Mouse (Mus musculus) embryonic facial prominence, embryonic 12.5 days (tissue): Measurements from ENCODE around the gene Ccdc88c. TPM values are rescaled to one million over a fixed set of nuclear protein-coding genes. Genes with fewer than 3 reads are reported as not detected.

Experiments used
- ATAC-seq: fragments of 200-750 bp; cut with Nextera tagmentation; 2 replicates; pipeline ENCODE4 v1.8.0; 2017; ENCODE audit not compliant: insufficient number of reproducible peaks, insufficient read depth, low FRiP score, low TSS enrichment
- H3K27ac ChIP-seq: fragments of 300-500 bp; sonication (generic); 2 replicates; pipeline ENCODE4 v1.5.1; 2016; ENCODE audit warnings: mild to moderate bottlenecking
- H3K27me3 ChIP-seq: fragments of 300-500 bp; sonication (generic); 2 replicates; pipeline ENCODE4 v1.6.1; 2016; ENCODE audit warnings: mild to moderate bottlenecking, moderate library complexity
- H3K36me3 ChIP-seq: fragments of 300-500 bp; sonication (generic); 2 replicates; pipeline ENCODE4 v1.6.1; 2016; ENCODE audit warnings: mild to moderate bottlenecking
- H3K4me1 ChIP-seq: fragments of 300-500 bp; sonication (generic); 2 replicates; pipeline ENCODE4 v1.6.1; 2016
- H3K4me2 ChIP-seq: fragments of 300-500 bp; sonication (generic); replicated peaks from 2 replicates; pipeline ENCODE4 v1.6.1; 2016; ENCODE audit warnings: mild to moderate bottlenecking, moderate library complexity
- H3K4me3 ChIP-seq: fragments of 300-500 bp; sonication (generic); 2 replicates; pipeline ENCODE4 v1.5.1; 2016; ENCODE audit warnings: mild to moderate bottlenecking
- H3K9ac ChIP-seq: fragments of 300-500 bp; sonication (generic); 2 replicates; pipeline ENCODE4 v1.6.1; 2016; ENCODE audit warnings: mild to moderate bottlenecking, moderate library complexity
- H3K9me3 ChIP-seq: fragments of 300-500 bp; sonication (generic); 2 replicates; pipeline ENCODE4 v1.6.1; 2016; ENCODE audit warnings: mild to moderate bottlenecking, moderate library complexity
- WGBS: fragments of 180-500 bp; shearing (Covaris S2); methylation state at CpG from one replicate; pipeline ENCODE4 v1.1.7; 2016; 5-methylcytosine and 5-hydroxymethylcytosine counted together
- microRNA counts: library from miRNA; unstranded; fragments of <30 nt; microRNA quantifications from one replicate; lab custom pipeline; 2017
- microRNA-seq: library from miRNA; unstranded; fragments of <30 nt; microRNA quantifications from one replicate; pipeline ENCODE4, GENCODE M21; 2017
- polyA plus RNA-seq: library from polyadenylated mRNA; unstranded; fragments of >200 nt; fragmentation: Nextera tagmentation; extraction: Ambion mirVana; gene quantifications from 2 replicates; pipeline ENCODE4 v1.2.1, GENCODE M21; 2016

Ccdc88c gene
- polyA plus RNA-seq, 1 experiment from 2014 or later, result 6.7 TPM

DNA sequence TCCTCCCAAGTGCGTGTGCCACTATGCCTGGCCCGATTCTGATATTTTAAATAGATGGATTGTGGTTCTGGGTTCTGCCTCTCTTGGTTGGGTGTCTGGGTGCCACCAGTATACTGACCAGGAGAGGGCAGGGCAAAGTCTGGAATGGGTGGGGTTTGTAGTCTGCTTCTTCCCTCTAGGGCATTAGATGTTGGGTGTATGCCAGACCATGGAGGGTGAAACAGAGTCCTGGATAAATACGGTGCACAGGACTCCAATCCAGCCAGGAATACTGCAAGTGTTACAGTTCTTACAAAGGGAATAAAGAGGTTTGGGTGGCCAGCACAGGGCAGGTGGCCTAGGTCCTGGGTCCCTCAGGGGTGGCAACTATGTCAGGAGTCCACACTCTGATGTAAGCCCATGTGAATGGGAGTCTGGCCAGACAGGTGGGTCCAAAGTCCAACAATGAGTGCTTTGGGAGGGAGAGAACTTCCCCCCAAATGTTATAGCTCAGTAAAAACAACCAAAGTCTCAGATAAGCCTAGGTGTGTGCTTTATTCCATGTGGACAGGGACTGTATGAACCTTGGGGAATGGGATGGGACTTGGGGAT, 165.9 kb downstream of the Ccdc88c start:
- H3K27me3 ChIP-seq, result no peaks in the 10 kb centered on the region
- no peak overlapping the region for H3K4me2 ChIP-seq
- no peaks in the 10 kb centered on the region for H3K36me3 ChIP-seq
- WGBS, result 93% methylated on average over 3 of the region's 3 CpGs
- H3K4me1 ChIP-seq, result no peaks in the 10 kb centered on the region
- no peak overlapping the region for H3K4me3 ChIP-seq
- H3K9me3 ChIP-seq, result no peaks in the 10 kb centered on the region
- ATAC-seq, result no peak
- no peak overlapping the region for H3K9ac ChIP-seq
- no peak overlapping the region for H3K27ac ChIP-seq

DNA sequence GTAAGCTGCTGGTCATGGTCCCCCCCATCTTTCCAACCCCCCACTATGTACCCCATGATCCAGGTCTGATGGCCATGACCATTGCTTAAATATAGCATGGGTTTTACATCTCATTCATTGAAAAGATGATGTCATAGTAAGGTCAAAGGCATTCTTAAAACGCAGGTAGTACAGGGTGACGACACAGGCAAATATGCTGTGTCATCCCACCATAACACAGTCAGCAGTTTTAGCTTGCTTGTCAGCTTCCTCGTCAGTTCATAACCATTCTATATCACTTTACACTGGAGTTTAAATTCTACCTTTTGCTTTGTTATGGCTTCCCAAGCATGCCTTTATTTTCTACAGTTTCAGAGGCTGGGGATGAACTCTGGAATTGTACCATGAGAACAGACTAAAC, 166.6 kb downstream of the Ccdc88c start:
- no peaks in the 10 kb centered on the region for H3K36me3 ChIP-seq
- H3K4me1 ChIP-seq, result no peaks in the 10 kb centered on the region
- no peak overlapping the region for H3K9ac ChIP-seq
- ATAC-seq, result no peak
- 87% methylated on average over 3 of the region's 3 CpGs for WGBS
- H3K4me2 ChIP-seq, result no peak overlapping the region
- no peaks in the 10 kb centered on the region for H3K9me3 ChIP-seq
- no peak overlapping the region for H3K4me3 ChIP-seq
- no peak overlapping the region for H3K27ac ChIP-seq
- H3K27me3 ChIP-seq, result no peaks in the 10 kb centered on the region

MicroRNAs within 50 kb of the gene (microRNA counts, 519-probe panel; counts per million panel counts)
- microRNA mmu-miR-1190 (lab: Ali Mortazavi, UCI), result 460 counts per million, percentile 65 among the panel's probes with 10 or more counts

Small RNAs within 50 kb of the gene (microRNA-seq; reads per million reads assigned to microRNA genes)
- gene Mir1190, result not detected

Other genes starting within 250 kb of the Ccdc88c start
- 1.7 and 2.2 TPM in 2 replicates for gene Dglucy, start 250.0 kb downstream of the Ccdc88c start, polyA plus RNA-seq
- 0.06 and 0.28 TPM in 2 replicates for gene Gpr68, start 120.9 kb downstream of the Ccdc88c start, polyA plus RNA-seq
- 65.7 and 66.6 TPM in 2 replicates for gene Ppp4r3a, start 54.6 kb upstream of the Ccdc88c start, polyA plus RNA-seq